Mouse (Mus musculus): ENCODE results near the gene Svs2. TPM values are rescaled to one million over a fixed set of nuclear protein-coding genes. Genes with fewer than 3 reads are reported as not detected.

Svs2 gene
- total RNA-seq, 2 experiments from 2014 or later = not detected

Other genes with a start within 250 kb of the Svs2 start
- 100 to 1,000 TPM; 570 to 572 TPM for gene Ywhab, start 243.5 kb downstream of the Svs2 start, total RNA-seq (2021)
- gene Pabpc1l, start 213.0 kb downstream of the Svs2 start, total RNA-seq (2021) = 1 to 10 TPM; 1.5 to 2.3 TPM
- 10 to 100 TPM; 32.9 to 34.8 TPM for gene Stk4, start 168.1 kb downstream of the Svs2 start, total RNA-seq (2021)
- 10 to 100 TPM; 34.9 to 35.5 TPM for gene Tomm34, start 167.3 kb downstream of the Svs2 start, total RNA-seq (2021)
- 10 to 100 TPM; 10.6 to 11.1 TPM for gene Kcns1, start 67.4 kb downstream of the Svs2 start, total RNA-seq (2021)
- not detected for gene Wfdc5, start 55.7 kb downstream of the Svs2 start, total RNA-seq (2021)
- not detected for gene Wfdc12, start 47.9 kb downstream of the Svs2 start, total RNA-seq (2021)
- not detected for gene Wfdc15a, start 38.3 kb downstream of the Svs2 start, total RNA-seq (2021)
- gene Wfdc15b, start 16.8 kb downstream of the Svs2 start, total RNA-seq (2021) = not detected
- gene Svs3b, start 18.2 kb upstream of the Svs2 start, total RNA-seq (2021) = not detected
- gene Svs4, start 40.0 kb upstream of the Svs2 start, total RNA-seq (2021) = not detected
- gene Svs3a, start 50.8 kb upstream of the Svs2 start, total RNA-seq (2021) = not detected
- not detected for gene Svs6, start 78.3 kb upstream of the Svs2 start, total RNA-seq (2021)
- not detected for gene Svs5, start 94.3 kb upstream of the Svs2 start, total RNA-seq (2021)
- gene Slpi, start 150.6 kb upstream of the Svs2 start, total RNA-seq (2021) = under 1 TPM; 0.62 to 0.93 TPM
- gene Rbpjl, start 164.7 kb upstream of the Svs2 start, total RNA-seq (2021) = under 1 TPM; 0.41 to 0.79 TPM
- gene Matn4, start 166.7 kb upstream of the Svs2 start, total RNA-seq (2021) = 10 to 100 TPM; 13.0 to 14.9 TPM
- gene Sdc4, start 205.4 kb upstream of the Svs2 start, total RNA-seq (2021) = 10 to 100 TPM; 35.9 to 56.8 TPM
- 10 to 100 TPM; 40.9 to 41.8 TPM for gene Sys1, start 218.5 kb upstream of the Svs2 start, total RNA-seq (2021)
- 1 to 10 TPM; 2.2 to 6.0 TPM for gene Gm20458, start 222.5 kb upstream of the Svs2 start, total RNA-seq (2021)
- gene Trp53tg5, start 235.3 kb upstream of the Svs2 start, total RNA-seq (2021) = not detected
- gene Dbndd2, start 247.6 kb upstream of the Svs2 start, total RNA-seq (2021) = 10 to 100 TPM; 75.5 to 77.3 TPM